Mouse (Mus musculus): ENCODE data around the gene Vps33a. TPM values are rescaled to one million over a fixed set of nuclear protein-coding genes. Genes with fewer than 3 reads are reported as not detected.
"Not testable (repeated sequence)": the region's sequence is repeated elsewhere in the genome, so short reads cannot be mapped to it uniquely, and the experiment has no call there.

Gene Vps33a
- total RNA-seq, 2 experiments from 2014 or later: 37.4 to 43.4 TPM

- DNase-seq: no peak
Observed at GRCm38 (mm10) chr5:123525281-123525680, 47.6 kb downstream of the Vps33a start, which contains the start of gene Gm49027. Gene Gm49027, minus strand, starts transcription at chr5:123525488.

DNA sequence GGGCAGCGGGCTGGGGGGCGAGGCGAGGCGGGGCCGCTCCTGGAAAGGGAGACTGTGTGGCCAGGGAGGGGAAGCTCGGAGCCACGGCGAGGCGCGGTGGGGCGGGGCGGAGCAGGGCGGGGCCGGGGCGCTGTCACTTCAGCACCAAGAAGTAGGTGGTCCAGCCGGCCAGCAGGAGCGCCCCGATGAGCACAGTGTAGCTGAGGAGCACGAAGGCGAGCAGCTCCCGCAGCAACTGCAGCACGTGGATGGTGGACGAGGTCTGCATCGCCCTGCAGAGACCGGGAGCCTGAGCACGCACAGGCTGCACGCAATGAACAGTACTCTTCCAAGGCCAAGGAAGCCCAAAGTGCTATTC, 48.5 kb downstream of the Vps33a start:
- DNase-seq: no peak

DNA sequence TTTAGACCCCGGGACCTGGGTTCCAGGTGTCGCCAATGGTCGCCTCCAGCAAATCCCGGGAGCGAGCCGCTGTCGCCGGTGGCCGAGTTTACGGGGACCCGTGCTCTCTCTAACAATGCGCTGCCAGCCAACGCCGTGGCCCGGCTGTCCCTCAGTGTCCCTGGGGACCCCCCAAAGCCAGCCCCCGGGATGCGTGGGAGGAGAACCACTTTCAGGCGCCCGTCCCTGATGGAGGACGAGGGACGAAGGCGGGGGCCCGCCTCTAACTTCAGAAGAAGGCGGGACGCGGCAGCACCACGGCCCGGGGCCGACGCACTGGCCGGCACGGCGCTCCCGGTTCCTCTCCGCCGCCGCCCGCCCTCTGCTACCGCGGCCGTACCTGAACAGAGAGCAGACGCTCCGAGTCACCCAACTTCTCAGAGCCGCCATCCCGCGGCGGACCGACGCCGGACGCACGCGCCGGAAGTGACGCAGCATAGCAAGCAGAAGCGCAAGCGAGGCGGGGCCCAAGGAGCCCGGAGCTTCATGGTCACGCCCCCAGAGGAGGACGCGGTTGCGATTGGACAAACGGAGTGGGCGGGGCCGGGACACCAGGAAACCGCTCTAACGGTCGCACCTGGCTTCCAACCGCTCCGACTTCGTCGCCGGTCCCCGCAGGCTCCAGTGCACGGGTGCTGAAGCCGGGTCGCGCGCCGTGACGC, 49.0 kb downstream of the Vps33a start, which contains the start of gene Diablo:
TSS of gene Diablo (minus strand) at position 485 of the 701 bp plus-strand sequence.
- peak; percentile 99 for DNase-seq

GRCm38 (mm10) chr5:123522166-123522565, 50.7 kb downstream of the Vps33a start:
- DNase-seq: no peak

GRCm38 (mm10) chr5:123521621-123522020, 51.2 kb downstream of the Vps33a start:
- DNase-seq: no peak

DNA sequence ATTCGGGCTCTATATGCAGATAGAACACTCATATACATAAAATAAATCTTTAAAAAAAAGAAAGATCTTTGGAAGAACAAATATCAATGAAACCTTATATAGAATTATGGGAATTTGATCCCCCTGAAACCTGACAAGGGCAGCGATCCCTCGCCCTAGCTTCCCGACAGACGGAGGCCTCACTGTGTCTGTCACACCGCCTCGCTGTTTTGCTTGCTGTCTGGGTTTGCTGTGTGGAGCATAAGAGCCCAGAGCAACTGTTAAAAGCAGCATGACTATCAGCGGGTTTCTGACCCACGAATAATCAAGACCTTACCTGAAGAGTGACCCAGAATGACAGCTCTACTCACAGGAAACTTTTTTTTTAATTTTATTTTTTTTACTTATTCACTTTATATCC, 52.2 kb downstream of the Vps33a start:
- no peak for DNase-seq

GRCm38 (mm10) chr5:123514871-123515270, 58.0 kb downstream of the Vps33a start:
- no peak for DNase-seq

- no peak for DNase-seq
Observed at GRCm38 (mm10) chr5:123512102-123512501, 60.7 kb downstream of the Vps33a start.

DNA sequence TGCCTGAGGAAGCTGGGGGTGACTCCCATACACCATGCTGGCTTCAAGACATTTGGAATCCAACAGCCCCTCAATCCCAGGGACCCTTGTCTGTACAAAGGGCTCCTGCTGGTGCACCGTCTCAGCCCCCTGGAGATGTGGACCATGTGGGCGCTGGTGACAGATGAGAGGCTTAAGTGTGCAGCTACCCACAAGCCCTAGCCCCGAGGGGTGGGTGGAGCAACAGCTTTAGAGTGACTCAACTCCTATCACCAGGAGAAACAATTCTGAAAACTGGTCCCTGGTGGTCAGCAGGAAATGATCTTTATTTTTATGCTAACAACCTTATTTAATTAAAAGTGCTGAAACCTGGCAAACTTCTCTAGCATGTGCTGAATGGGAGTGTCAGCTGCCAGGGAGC, 61.4 kb downstream of the Vps33a start:
- not testable (repeated sequence) for DNase-seq

GRCm38 (mm10) chr5:123510160-123510559, 62.7 kb downstream of the Vps33a start, which contains the start of gene B3gnt4:
Gene B3gnt4, plus strand, starts transcription at chr5:123510460.
- no peak for DNase-seq

- no peak for DNase-seq
Observed at GRCm38 (mm10) chr5:123508921-123509320, 63.9 kb downstream of the Vps33a start.

DNA sequence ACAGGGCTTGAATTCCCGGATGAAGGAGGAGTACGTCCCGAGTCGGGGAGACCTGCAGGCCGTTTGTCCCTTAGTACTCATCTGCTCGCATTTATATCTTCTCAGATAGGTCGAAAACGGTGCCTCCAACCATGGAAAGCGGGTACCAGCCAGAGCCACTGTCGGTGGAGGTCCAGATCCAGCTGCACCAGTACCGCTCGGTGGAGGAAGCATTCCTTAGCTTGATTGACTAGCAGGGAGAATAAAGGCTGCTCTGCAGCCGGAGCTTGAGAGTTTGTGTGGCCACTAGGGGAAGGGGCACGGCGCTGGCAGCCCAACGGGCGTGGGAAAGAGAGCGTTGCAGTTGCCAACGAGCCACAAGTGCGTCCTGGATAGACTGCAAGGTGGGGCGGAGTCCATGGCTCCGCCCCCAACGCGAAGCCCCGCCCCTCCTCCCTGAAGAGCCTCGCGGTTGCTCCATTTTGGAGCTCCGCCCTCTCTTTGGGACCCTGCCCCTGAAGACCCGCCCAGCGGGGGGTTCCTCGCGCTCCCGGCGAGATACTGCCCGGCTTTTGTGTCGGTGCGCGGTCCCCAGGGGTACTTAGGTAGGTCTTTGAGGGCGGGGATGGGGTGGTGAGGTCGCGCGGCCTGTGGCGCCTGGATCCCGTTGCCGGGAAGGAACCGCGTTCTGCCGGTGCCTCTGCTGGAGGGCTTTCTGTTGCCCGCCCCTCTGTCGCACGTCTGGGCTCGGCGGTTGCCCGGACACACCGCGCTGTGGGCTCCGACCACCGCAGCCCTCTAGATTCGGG, 64.7 kb downstream of the Vps33a start:
- peak; percentile 86 to 93 for DNase-seq

GRCm38 (mm10) chr5:123501973-123502372, 70.9 kb downstream of the Vps33a start:
- no peak for DNase-seq

- peak; percentile 53 to 61 for DNase-seq
Observed at GRCm38 (mm10) chr5:123499717-123500116, 73.1 kb downstream of the Vps33a start.

- DNase-seq: no peak
Observed at GRCm38 (mm10) chr5:123489935-123490334, 82.9 kb downstream of the Vps33a start.

DNA sequence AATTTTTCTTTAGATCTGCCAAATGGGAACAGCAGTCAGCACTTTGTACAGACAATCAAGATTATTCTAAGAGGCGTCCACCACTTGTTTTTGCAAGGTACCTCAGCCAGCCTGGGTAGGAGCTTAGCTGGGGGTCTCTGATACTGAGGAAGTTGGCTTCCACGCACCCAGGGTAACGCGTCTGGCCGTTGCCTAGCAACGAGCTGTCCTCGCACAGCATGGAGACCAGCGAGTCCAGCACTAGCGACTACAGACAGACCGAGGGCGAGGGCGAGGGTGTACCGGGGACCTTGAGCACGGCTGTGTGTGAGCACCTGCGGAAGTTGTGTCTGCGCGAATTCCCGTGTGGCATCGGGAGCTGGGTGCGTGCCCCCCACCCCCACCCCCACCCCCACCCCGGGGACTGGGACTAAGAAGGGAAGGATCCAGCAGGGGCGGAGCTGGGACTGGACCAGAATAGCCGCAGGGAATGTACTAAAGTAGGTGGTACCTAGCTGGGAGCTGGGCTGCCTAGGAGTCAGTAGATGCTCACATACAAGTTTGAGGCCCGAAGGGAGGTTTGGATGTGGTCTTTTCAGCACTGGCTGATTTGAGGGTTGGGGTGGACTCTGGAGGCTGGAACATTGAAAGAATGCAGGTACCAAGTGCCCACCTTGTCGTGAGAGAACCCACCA, 83.6 kb downstream of the Vps33a start, which contains the start of the genes Lrrc43 and Il31:
TSS of gene Lrrc43 (plus strand) at position 194 of the 674 bp plus-strand sequence.
TSS of gene Il31 (minus strand) at position 378 of the 674 bp plus-strand sequence.
- no peak for DNase-seq

GRCm38 (mm10) chr5:123487659-123488395, 85.0 kb downstream of the Vps33a start:
- DNase-seq: no peak
